Mouse (Mus musculus) brain, embryonic 14.5 days (tissue): ENCODE results near the gene Lig4.

Experiments
- CTCF ChIP-seq: fragments of 200-500 bp; IDR thresholded peaks from 2 replicates; pipeline ENCODE4 v1.5.1; 2012; ENCODE audit warnings: inconsistent platforms, mild to moderate bottlenecking, moderate library complexity, borderline replicate concordance; ENCODE audit not compliant: insufficient read depth, insufficient read length; ENCODE audit errors: extremely low read depth
- POLR2A ChIP-seq: fragments of 200-500 bp; IDR thresholded peaks from 2 replicates; pipeline ENCODE4 v1.6.1; 2012; ENCODE audit warnings: mild to moderate bottlenecking, inconsistent platforms, borderline replicate concordance; ENCODE audit not compliant: poor library complexity, insufficient read depth, insufficient read length, severe bottlenecking; ENCODE audit errors: extremely low read depth

- no peak for TF ChIP-seq CTCF
- TF ChIP-seq POLR2A, result no peak
Measured at GRCm38 (mm10) chr8:9978475-9979230, 1.2 kb upstream of the Lig4 start.
